Mouse (Mus musculus) layer of hippocampus, postnatal 36 days (tissue): ENCODE data around the gene Pak4. TPM values are rescaled to one million over a fixed set of nuclear protein-coding genes. Genes with fewer than 3 reads are reported as not detected.
"Not testable (repeated sequence)": the region's sequence is repeated elsewhere in the genome, so short reads cannot be mapped to it uniquely, and the experiment has no call there.

Experiments used
- DNase-seq, 2 experiments: peaks; one replicate each; pipeline ENCODE4 v3.0.0; 2022
- total RNA-seq, 2 experiments: library from RNA; stranded (reverse); gene quantifications; 2 replicates each; pipeline ENCODE4 v1.2.3; 2021

The Pak4 gene
- total RNA-seq, 2 experiments from 2014 or later, result 15.1 to 15.8 TPM

GRCm38 (mm10) chr7:28560856-28561255 is 37.1 kb downstream of the Pak4 start:
- peak in 1 of 2 experiments; percentile 6 for DNase-seq

- DNase-seq, result peak in 1 of 2 experiments; percentile 8
These were observed 39.5 kb downstream of the Pak4 start for GRCm38 (mm10) chr7:28558486-28558885.

GRCm38 (mm10) chr7:28557708-28558107 is 40.3 kb downstream of the Pak4 start:
- DNase-seq, result no peak

GRCm38 (mm10) chr7:28557069-28557468 is 40.9 kb downstream of the Pak4 start:
- no peak for DNase-seq

- DNase-seq, result no peak
These were observed 41.9 kb downstream of the Pak4 start for GRCm38 (mm10) chr7:28555939-28556535.

- DNase-seq, result no peak
These were observed 44.9 kb downstream of the Pak4 start for GRCm38 (mm10) chr7:28553076-28553475.

GRCm38 (mm10) chr7:28547628-28548027 is 50.4 kb downstream of the Pak4 start:
- DNase-seq, result no peak

- DNase-seq, result no peak
These were observed 50.8 kb downstream of the Pak4 start, which contains the start of gene Nccrp1 for GRCm38 (mm10) chr7:28547154-28547553. Gene Nccrp1, minus strand, starts transcription at chr7:28547254.

GRCm38 (mm10) chr7:28546649-28547048 is 51.3 kb downstream of the Pak4 start:
- DNase-seq, result no peak

GRCm38 (mm10) chr7:28545891-28546210 is 52.1 kb downstream of the Pak4 start:
- DNase-seq, result no peak

GRCm38 (mm10) chr7:28545048-28545890 is 52.7 kb downstream of the Pak4 start:
- no peak for DNase-seq

GRCm38 (mm10) chr7:28544051-28544601 is 53.9 kb downstream of the Pak4 start:
- DNase-seq, result no peak

- DNase-seq, result no peak
These were observed 57.5 kb downstream of the Pak4 start, which contains the start of gene Sycn for GRCm38 (mm10) chr7:28540526-28540925. Gene Sycn, plus strand, starts transcription at chr7:28540885.

- DNase-seq, result not testable (repeated sequence)
These were observed 59.1 kb downstream of the Pak4 start for GRCm38 (mm10) chr7:28538886-28539285.

- no peak for DNase-seq
These were observed 66.0 kb downstream of the Pak4 start for GRCm38 (mm10) chr7:28532005-28532404.

GRCm38 (mm10) chr7:28527922-28528719 is 69.9 kb downstream of the Pak4 start:
- peak; percentile 50 to 57 for DNase-seq

GRCm38 (mm10) chr7:28522536-28522935 is 75.4 kb downstream of the Pak4 start, which contains the start of gene Ifnl3:
Gene Ifnl3, plus strand, starts transcription at chr7:28522836.
- not testable (repeated sequence) for DNase-seq

- DNase-seq, result no peak
These were observed 86.5 kb downstream of the Pak4 start for GRCm38 (mm10) chr7:28511441-28511840.

- DNase-seq, result not testable (repeated sequence)
These were observed 87.5 kb downstream of the Pak4 start, which contains the start of gene Ifnl2 for GRCm38 (mm10) chr7:28510405-28510974. Gene Ifnl2, minus strand, starts transcription at chr7:28510455.

- not testable (repeated sequence) for DNase-seq
These were observed 88.9 kb downstream of the Pak4 start for GRCm38 (mm10) chr7:28509121-28509520.
